Mouse (Mus musculus) c-Kit-positive CD71-positive TER-119-positive erythroid progenitor cells, embryonic 14.5 days (primary cell): ENCODE data around the gene Nsd2.
A peak's percentile ranks its signal among the peaks of the same experiment; 100 is the strongest.
"Not testable (repeated sequence)": the region's sequence is repeated elsewhere in the genome, so short reads cannot be mapped to it uniquely, and the experiment has no call there.

Source experiments
- DNase-seq: peaks from one replicate; pipeline ENCODE4 v3.0.0-alpha.2; 2013; ENCODE audit warnings: low spot score

The Nsd2 gene

DNA sequence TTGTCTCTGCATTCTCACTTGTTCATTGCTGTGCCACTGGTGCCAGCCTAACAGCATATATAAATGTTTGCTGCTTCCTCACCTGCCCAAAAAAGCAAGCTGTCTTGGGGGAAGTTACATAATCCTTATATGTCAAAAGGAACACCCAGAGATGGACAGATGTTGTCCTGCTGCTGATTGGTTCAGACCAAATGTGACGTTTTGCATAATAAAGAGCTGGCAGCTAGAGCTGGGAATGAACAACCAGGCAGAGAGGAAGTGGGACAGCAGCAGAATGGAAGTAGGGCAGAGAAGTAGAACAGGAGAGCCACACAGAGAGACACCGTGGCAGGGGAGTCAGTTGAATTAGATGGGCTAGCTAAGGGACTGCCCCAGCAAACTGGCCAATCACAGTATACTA is 111.9 kb downstream of the Nsd2 start:
- no peak for DNase-seq

GRCm38 (mm10) chr5:33934081-33934480 is 113.6 kb downstream of the Nsd2 start:
- no peak for DNase-seq

- DNase-seq, result no peak
Measured at GRCm38 (mm10) chr5:33934877-33935276, 114.4 kb downstream of the Nsd2 start.

DNA sequence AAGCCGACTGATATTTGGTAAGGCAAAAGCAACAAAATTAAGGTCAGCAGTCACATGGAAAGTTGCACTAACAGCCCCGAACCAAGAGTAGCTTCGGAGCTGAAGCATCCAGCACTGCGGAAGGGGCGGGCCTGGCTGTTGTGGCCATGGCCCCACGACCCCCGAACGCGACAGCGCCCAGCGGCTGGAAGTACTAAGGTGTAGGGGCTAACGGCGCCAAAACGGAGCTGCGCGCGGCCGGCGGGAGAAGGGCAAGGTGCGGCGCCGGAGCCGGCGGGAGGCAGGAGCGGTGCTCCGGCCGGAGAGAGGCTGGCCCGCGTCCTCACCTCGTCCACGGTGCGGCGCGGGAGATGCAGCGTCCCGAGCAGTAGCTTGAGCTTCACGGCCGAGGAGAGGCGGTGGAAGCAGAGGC is 115.2 kb downstream of the Nsd2 start:
- DNase-seq, result no peak

GRCm38 (mm10) chr5:33936120-33936707 is 115.7 kb downstream of the Nsd2 start, which contains the start of gene Nelfa:
Gene Nelfa (minus strand): TSS chr5:33936413.
- DNase-seq, result peak; percentile 94

- DNase-seq, result no peak
Measured at GRCm38 (mm10) chr5:33937230-33937629, 116.7 kb downstream of the Nsd2 start.

DNA sequence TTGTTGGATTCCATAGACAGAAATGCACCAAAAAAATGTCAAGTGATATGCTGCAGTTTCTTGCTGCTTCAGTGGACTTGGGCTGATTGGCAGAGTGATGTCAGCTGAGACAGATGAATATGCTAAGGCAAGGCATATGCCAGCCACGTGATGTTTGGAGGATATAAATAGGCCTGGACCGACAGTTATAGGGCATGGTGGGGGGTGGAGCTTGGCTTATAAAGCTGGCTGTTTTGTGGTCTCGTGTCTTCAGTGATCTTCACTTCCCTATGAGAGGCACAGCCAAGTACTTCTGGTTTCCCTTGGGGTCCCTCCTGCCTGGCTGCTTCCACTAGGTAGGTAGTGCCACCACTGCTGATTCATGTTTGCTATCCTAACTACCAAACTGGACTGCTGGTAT is 117.9 kb downstream of the Nsd2 start:
- DNase-seq, result no peak

DNA sequence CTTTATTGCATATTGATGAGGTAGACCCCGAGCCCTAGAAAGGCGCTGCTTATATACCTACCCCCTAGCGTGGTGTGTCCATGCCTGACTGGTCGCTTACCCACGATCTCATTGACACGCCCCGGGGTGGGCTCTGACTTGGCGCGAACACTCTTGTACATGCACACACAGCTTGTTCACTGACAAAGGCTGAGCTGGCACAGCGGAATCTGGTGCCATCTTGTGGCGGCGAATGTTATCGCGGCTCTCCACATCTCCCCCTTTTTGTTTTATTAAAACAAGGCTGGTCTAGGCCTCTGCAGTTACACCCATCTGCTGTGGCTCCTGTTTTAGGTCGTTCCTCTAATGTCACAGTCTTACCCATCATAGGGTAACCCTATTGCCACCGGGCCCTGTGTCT is 126.5 kb downstream of the Nsd2 start:
- DNase-seq, result not testable (repeated sequence)
